Mouse (Mus musculus): ENCODE data around the gene Impad1.

GRCm38 (mm10) chr4:4783686-4783957 is 9.5 kb downstream of the Impad1 start:
- TF ChIP-seq CTCF (IDR thresholded peaks at IDR 0.05; ENCODE audit: insufficient read depth, low read depth, low read length) (no peak), POLR2A (IDR thresholded peaks at IDR 0.05; ENCODE audit: insufficient read depth, low read depth, low read length) (no peak)
